Mouse (Mus musculus): Measurements from ENCODE around the gene Plcl1. TPM values are rescaled to one million over a fixed set of nuclear protein-coding genes. Genes with fewer than 3 reads are reported as not detected.

Plcl1 gene
- polyA plus RNA-seq, 1 experiment: 0.37 TPM

- no peak for DNase-seq (ENCODE audit: low read depth, low spot score)
- WGBS: 34% methylated on average over 3 of the region's 3 CpGs
Measured at GRCm38 (mm10) chr1:55741885-55742284, 336.2 kb downstream of the Plcl1 start.

DNA sequence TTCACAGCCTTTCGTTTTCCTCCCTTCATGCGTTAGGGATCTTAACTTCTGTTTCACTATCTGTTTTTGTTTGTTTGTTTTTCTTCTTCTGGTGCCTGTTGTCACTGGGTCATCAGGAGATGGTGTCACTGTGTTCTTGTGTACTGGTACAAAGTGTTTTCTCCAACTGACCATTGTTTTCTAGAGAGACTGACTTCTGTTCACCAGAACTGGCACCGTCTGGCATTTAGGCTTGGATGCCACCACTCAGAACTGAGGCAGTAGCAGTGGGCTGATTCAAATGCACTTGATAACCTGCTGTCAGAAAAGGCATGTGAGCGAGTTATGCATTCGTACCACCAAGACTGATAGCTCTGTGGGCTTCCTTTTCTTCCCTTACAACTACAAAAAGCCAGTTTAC is 342.8 kb downstream of the Plcl1 start:
- no peak for DNase-seq (ENCODE audit: low read depth, low spot score)
- WGBS: 57% methylated on average over 5 of the region's 5 CpGs

DNA sequence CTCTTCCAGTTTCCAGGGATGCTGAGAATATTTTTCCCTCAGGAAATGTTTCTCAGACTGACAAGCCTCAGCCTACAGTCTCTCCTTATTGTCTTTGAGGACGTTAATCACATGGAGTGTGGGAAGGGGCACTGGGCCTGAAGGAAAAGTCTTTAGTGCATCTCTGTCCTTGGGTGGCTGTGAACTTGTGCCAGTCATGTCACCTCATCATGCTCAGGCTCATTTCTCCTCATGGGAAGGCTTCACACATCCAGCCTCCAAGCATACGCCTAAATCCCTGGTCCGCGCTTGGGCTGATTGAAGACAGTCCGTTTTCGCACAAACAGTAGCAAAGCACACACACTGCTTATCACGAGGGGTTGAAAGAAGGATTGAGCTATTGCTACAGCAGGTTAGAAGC is 344.0 kb downstream of the Plcl1 start:
- WGBS: 91% methylated on average over 7 of the region's 7 CpGs
- no peak for DNase-seq (ENCODE audit: low read depth, low spot score)

- 68% methylated on average over 10 of the region's 10 CpGs for WGBS
- DNase-seq (ENCODE audit: low read depth, low spot score): no peak
Measured at GRCm38 (mm10) chr1:55755742-55756141, 350.0 kb downstream of the Plcl1 start.

- 85% methylated on average over 5 of the region's 5 CpGs for WGBS
Measured at GRCm38 (mm10) chr1:55762284-55762683, 356.6 kb downstream of the Plcl1 start.

DNA sequence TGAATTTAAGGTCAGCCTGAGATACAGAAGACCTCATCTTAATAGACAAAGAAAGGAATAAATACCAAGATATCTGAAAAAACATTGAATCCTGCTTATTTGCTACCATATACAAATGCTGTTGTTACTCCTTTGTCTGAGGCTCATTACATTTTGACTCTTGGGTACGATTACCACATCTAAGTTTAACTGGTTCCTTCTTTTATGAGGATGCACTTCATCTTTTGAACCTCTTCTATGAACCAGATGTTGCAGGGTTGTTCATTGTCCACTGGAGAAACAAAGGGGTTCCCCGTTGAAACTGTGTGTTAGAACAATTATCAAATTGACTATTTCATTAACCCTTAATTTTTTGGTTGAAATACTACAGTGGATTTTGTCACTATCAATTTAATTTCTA is 357.4 kb downstream of the Plcl1 start:
- 82% methylated on average over 2 of the region's 2 CpGs for WGBS
- no peak for DNase-seq (ENCODE audit: low read depth, low spot score)

More at GRCm38 (mm10) chr1:55762284-55762683, 356.6 kb downstream of the Plcl1 start:
- DNase-seq (ENCODE audit: low read depth, low spot score): no peak

- DNase-seq (ENCODE audit: low read depth, low spot score): no peak
- 22% methylated on average over 1 of the region's 1 CpGs for whole genome bisulfite sequencing
Measured at GRCm38 (mm10) chr1:55766743-55767142, 361.0 kb downstream of the Plcl1 start.

DNA sequence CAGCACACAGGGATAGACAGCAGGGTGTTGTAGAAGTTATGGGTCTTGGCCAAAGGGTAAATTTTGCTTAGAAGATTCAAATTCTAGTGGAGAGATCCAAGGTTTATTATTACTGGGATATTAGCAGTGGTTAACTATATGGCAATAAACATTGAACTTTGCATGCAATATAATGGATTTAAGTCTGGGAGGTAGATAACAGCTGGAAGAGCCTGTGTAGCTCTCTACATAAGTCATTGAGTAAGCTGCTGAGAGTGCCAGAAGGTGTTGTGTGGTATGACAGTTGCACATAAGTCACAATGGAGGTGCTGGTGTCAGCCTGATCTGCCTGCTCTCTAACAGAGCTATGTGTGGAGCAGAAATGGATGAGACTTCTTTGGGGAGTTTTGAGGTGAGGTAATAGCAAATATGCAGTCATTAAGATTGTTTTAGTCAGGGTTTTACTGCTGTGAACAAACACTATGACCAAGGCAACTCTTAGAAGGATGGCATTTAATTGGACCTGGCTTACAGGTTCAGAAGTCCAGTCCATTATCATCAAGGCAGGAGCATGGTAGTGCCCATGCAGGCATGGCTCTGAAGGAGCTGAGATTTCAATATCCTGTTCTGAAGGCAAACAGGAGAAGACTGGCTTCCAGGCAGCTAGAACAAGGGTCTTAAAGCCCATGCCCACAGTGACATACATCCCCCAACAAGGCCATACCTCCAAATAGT is 364.5 kb downstream of the Plcl1 start:
- DNase-seq (ENCODE audit: low read depth, low spot score): no peak

DNA sequence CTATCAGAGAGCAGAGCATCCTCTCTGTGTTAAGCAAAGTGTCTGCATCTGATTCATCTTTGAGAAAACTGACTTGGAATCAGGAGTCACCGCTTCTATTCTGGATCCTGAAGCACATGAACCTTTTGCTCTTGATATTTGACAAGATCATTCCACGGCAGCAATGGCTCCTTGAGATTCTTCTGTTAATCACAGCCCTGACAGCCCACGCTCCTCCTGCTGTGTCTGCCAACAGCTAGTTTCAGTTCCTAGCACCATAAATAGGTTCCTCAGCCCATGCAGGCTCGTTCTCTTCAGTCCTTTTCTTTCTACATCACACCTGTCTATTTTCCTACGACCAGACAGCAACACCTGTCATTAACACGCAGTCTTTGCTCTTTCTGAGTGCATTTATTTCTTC is 387.1 kb downstream of the Plcl1 start:
- no peak for DNase-seq (ENCODE audit: low read depth, low spot score)
- 40% methylated on average over 6 of the region's 6 CpGs for WGBS

Other genes starting within 250 kb of the Plcl1 start
- 1.5 TPM in 2 replicates for gene Rftn2, start 179.1 kb upstream of the Plcl1 start, polyA plus RNA-seq (2012; rRNA removed)
- 1.4 and 2.1 TPM in 2 replicates for gene Mars2, start 168.7 kb upstream of the Plcl1 start, polyA plus RNA-seq (2012; rRNA removed)
- gene Boll, start 42.5 kb upstream of the Plcl1 start, polyA plus RNA-seq (2012; rRNA removed): 0.25 TPM in 1 of 2 replicates, not detected in the other